Mouse (Mus musculus) cerebellum, adult 2 months (tissue): ENCODE data around the gene Cdh1.

Source experiments
- CTCF ChIP-seq: fragments of 200-500 bp; IDR thresholded peaks from 2 replicates; pipeline ENCODE4 v1.5.1; 2011; ENCODE audit warnings: low read depth, mild to moderate bottlenecking, control low read depth, low read length, moderate library complexity, borderline replicate concordance; ENCODE audit not compliant: insufficient read depth
- POLR2A ChIP-seq: fragments of 200-500 bp; IDR thresholded peaks from 2 replicates; pipeline ENCODE4 v1.6.1; 2011; ENCODE audit warnings: low read length, control low read depth, borderline replicate concordance; ENCODE audit not compliant: insufficient read depth

- TF ChIP-seq CTCF (no peak), POLR2A (no peak)
Observed at GRCm38 (mm10) chr8:106710002-106710401, 106.9 kb downstream of the Cdh1 start.
